Mouse (Mus musculus): ENCODE results near the gene Spaca6.

Gene Spaca6

DNA sequence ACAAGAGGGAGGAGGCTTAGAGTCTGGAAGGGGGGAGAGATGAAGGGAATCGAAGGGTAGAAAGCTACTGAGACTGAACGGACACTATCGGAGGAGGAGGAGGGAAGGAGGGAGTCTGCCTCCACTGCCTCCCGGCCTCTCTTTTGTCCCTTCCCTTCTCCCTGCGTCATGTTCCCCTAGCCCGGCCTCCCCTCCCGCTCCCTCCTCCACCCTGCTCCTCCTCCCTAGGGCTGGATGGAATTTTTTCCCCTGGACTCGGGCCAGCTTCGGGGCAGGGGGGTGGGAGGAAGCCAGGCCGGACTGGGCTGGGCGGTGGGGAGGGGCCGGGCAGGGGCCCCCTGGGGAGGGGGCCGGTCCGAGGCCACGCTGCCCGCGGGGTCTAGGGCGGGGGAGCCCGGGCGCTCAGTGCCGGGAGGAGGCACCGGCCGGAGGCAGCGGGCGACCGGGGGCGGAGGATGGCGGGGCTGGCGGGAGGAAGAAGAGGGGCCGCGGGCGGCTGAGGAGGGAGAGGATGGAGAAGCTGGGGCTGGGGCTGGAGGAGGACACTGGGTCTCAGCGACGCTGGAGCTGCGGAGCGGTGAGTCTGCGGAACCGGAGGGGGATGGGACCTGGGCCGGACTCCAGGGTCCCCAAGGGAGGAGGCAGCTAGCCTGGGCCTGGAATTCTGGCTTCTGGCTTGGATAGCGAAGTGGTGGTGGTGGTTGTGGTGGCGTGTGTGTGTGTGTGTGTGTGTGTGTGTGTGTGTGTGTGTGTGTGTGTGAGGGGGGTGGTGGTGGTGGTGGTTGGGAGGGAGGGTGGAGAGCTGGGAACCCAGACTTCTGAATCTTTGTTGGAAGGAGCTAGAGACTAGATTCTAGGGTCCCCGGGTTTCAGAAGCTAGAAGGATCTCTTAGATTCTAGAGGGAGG lies at the start of gene Spaca6:
TSS of gene Spaca6 (plus strand) at position 408 of the 907 bp plus-strand sequence.
- peak; percentile 90 for DNase-seq (ENCODE audit: low spot score)

DNA sequence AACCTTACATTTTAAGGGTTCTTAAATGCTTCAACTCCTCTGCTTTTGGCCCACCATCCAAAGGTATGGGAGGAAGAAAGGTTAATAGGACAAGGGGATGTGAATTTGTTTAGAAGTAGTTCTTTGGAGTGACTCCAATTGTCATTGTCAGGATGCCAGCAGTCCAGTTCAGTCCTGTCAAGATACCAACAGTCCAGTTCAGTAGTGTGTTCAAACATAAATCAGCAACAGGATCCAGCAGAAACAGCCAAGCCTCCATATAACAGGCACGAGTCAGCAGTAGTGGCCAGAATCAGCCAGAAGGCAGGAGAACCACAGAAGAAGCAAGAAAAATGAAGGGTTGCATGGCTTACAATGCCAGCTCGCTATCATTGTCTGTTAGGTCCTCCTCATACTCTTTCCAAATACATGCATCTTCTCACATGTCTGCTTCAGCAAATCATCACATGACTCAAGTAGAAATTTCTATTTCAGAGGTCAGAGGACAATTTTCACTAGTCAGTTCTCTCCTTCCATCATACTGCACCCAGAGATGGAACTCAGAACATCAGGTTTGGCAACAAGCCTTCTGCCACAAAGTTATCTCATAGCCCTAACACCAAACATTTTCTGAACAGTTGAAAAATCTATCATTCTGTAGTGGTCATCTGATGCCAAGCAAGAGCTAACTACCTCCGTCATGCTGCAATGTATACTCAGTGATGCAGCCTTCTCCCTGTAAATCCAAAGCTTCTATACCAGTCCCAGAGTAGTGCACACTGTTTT lies 35.9 kb upstream of the Spaca6 start:
- DNase-seq (ENCODE audit: low spot score) = no peak

DNA sequence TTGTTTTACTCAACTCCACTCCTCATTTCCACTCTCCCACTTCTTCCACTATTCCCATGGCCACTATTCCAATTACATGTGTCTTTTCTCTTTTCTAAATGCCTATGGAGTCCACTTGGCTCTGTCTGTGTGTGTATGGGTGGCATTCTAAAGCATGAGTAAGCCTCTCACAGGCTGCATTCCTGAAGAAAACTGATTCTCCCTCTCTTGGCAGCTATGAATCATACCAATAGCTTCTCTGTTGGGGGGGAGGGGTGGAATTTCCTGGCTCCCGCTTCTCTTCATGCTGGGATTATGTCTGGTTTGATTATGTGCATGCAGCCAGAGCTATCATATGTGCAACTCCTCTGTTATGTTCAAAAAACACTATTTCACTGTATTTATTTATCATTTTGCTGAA lies 34.4 kb upstream of the Spaca6 start:
- no peak for DNase-seq (ENCODE audit: low spot score)

DNA sequence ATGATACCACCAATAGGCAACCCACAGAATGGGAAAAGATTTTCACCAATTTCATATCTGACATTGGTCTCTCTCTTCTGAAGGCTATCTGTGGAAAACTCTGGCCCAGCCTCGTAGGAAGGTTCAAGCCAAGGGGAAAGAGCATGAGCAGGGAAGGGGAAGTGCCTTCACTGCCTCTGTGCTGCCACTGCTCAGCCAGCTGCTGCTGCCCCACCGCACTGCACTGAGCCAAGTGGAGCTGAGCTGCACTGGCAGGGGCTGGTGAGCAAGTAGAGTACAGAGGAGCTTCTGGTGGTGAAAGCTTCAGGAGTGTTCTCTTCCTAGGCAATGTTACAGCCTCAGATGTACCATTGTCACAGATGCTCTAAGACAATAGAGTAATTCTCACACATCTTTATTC lies 31.4 kb upstream of the Spaca6 start:
- DNase-seq (ENCODE audit: low spot score) = no peak

DNA sequence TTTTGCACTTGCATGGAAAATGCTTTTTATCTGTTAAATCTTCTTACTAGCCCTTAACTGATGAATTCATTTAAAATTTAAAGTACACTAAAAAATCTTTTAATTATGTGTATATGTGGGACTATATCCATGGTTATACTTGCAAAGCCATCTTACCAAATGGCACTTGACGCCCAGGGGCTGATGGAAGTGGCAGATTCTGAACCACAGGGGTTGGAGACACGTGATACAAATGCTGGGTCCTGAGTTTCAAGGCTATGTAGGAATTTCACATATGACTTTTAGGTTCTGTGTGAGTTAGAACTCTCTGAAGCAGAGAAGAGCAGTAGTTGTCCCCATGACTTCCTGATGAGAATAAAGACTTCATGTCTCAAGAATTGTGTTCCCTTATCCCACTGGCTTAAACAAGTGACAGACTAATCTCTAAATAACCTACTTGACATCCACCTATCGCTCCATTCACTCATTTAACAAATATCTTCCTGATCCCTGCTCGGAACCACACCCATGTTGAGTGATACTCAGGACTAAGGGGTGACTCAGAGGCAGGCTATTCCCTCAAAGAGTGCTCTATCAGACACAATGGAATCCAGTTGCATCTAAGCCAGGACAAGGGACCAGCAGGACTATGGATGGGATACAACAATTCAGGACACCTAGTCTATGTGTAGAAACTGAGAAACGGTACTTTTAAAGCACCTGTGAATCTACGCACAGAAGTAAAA lies 3.2 kb upstream of the Spaca6 start:
- DNase-seq (ENCODE audit: low spot score) = no peak

DNA sequence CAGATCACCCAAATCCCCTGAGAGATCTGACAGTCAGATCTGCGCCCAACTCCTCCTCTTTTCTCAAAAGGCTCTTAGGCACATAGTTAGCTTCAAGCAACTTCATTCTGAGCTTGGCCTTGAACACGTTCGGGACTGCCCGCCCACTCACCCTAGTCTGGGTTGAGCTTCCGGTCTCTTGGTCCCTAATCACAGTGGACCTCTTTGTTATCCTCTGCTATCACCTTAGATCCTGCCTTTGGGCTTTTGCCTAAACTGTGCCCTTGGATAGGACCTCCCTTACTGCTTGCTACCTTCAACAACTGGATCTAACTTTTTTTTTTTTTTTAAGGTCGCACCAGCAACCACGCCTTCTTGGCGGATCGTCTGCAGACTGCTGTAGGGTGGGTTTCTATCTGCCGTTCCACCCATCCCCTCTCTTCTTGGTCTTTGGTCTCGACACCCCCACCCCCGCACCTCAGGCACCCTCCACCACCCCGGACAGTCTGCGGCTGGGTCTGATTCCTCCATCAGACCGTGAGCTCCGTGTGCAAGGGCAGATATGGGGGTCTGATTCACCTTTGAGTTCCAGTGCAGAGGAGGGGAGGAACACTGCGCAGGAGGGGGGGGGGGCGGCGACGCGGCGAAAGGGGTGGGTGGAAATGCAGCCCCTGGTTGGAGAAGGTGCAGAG lies 902 bp upstream of the Spaca6 start:
- DNase-seq (ENCODE audit: low spot score) = no peak

DNA sequence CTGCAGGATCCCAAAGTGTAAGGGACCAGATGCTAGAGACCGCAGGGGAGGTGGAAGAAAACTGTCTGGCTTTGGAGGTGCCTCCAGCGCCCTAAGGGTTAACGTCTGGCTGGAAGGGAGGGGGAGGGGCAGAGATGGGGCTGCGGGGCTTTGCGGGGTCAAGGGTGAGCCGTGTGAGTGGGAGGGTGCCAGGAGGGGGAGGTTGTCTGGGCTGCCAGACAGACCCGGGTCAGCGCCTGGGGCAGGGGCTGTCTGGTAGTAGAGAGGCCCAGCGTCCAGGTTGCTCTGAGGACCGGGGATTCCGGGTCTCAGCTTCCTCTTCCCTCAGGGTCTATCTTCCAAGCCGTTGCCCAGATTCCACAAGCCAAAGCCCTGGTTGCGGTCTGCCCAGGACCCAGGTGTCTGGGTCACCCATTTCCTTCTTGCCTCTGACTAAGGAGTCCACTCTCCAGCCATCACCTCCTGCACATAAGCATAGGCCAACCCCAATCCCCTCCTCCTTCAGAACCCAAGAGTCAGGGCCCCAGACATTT lies 766 bp downstream of the Spaca6 start:
- DNase-seq (ENCODE audit: low spot score) = no peak

DNA sequence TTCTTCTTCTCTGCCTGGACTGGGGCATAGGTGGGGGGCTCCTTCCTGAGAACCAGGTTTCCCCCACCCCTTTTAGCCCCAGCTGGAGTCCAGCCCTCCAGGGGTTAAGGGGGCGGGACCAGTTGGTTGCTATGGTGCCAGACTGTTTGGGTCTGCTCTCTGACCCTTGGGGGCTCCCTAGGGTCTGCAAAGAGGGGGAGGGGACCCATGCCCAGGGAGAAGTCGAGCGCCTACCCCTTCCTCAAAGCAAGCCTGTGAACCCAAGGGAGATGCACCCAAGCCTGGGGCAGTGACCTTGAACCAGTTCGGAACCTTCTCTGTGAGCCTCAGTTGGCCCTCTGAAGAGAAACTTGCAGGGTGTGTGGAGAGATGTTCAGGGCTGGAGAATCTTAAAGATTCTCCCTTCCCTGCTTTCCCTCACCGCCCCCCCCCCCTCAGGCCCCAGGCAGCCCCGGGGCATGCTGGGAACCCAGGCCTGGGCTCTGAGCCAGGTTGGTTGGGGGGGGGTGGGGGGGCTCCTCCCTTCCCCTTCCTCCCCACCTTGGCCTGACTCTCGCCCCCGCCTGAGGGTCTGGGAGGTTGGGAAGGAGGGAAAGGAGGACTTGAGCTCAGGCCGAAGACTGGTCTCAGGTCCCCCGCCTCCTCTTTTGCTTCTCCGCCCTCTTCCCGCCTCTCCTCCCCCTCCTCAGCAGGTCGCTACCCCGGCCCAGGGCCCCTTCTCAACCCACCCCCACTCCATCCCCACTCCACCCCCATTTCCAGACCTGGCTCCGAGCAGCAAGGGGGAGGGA lies 1.4 kb downstream of the Spaca6 start:
- no peak for DNase-seq (ENCODE audit: low spot score)

DNA sequence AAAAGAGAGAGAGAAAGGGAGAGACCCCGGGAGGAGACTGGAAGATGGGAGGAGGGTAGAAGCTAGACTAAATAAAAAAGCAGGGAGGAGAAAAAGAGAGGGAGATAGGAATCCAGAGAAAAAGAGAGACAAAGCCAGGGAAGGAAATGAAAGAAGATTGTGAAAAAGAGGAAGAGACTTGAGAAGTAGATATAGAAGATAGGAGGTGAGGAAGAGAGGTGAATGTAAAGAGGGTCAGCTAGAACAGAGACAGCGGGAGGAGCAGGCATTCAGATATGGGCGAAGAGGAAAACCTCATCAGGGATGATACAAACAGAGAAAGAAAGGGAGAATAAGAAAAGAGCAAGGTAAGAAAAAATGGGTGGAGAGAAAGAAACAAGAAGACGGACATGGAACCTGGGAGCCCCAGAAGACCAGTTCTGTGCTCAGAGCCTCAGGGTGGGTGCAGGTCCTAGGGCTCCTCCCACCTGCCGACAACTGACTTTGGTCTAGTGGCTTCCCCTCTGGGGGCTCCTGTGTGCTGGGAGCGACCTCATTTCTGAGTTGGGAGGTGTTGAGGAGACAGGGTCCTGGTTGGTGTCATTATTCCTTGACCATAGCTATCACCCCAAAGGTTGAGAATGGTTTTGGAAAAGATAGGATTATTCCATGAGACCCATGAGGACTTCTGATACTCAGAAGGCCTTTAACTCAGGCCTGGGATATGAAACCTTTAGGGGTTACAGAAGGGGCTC lies 2.3 kb downstream of the Spaca6 start:
- DNase-seq (ENCODE audit: low spot score) = no peak

DNA sequence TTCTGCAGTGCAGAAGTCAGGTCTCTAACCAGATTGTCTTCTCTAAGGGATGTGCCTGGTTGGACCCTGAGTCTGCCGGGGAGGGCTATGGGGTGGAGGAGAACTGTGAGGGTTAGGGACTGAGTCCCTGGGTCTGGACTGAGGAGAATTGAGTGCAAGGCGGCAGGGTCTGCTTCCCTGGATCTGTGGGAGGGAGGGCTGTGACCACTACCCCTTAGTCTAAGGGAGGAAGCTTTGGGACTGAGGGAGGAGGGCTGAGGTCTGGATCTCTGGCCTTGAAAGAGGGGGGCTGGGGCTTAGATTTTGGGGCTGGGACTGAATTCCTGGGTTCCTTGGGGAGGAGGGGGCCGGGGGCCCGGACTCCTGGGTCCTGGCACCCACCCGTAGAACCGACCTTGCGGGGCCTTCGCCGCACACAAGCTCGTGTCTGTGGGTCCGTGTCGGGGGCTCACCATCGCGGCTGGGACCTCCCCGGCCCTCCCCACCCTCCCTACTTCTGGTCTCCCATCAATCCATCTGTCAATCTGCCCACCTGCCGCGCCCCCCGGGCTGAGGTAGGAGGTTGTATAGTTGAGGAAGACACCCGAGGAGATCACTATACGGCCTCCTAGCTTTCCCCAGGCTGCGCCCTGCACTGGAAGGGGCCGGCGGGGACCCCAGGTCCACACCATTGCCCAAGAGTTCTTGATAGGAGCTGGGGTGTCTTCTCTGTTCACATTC lies 3.0 kb downstream of the Spaca6 start:
- DNase-seq (ENCODE audit: low spot score) = no peak

DNA sequence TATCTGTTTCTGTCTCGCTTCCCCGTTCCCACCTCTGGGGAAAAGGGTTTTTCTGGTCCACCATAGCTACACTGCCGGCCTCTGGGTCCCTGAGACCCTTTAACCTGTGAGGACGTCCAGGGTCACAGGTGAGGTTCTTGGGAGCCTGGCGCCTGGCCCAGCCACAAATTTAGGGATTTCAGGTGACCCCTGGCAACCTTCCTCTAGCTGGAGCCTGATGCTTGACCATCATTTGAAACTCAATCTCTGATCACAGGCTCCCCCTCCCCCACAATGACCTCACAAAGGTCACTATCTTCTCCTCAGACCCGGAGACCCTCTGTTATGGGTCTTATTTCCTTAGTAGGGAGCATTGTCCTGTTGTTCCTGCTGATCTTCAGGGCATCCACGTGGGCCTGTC lies 3.8 kb downstream of the Spaca6 start:
- DNase-seq (ENCODE audit: low spot score) = no peak

DNA sequence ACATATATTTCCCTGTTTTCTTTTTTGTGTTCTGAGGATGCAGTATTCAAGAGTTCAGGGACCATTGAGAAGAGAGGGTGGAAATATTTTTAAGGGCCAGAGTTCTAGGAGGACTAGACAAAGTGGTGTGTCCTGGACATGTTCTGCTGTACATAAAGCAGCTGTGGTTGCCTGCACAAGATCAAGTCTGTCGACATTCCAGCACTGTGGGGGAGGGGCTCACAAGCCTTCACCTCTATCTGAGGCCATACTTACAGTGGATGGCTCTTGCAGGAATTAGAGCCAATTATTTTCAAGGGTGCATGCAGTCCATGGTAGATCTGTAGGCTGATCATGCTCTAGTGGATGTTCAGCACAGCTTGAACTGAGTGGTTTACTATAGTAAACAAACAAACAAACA lies 7.9 kb downstream of the Spaca6 start:
- DNase-seq (ENCODE audit: low spot score) = no peak

DNA sequence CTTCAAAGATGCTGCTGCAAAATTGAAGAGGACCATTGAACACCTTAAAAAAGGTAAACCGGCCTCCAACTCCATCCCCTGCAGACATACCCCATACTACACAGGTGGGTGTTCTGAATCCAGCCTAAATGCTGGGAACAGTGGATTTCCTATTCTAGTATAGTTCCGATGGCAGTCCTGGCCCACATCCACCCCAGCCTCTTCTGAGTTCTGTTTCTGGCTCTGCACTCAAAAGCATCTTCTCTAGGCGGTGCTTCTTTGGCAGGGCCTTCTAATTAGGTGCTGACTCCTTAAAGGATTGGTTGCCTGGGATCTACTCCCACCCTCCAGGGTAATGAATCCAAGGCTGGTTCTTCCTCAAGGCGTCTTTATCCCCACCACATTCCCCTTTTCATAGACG lies 9.1 kb downstream of the Spaca6 start:
- DNase-seq (ENCODE audit: low spot score) = no peak

DNA sequence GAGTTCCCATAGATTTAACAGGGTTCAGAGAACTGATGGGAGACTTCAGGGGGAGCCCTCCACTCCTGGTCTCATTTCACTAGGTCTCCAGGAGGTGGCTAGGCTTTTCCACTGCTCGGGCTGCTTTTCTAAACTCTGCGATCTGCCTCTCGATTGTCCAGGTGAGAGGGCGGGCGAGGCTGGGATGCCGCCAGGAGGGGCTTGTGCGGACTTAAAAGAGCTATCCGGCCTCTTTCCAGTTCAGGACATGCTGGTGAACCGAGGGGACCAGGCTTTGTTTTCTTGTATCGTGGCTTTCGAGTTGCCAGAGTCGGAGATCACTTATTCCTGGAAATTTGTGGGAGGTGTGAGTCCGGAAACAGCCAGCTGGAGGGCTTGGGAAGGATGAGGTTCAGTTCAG lies 10.5 kb downstream of the Spaca6 start:
- DNase-seq (ENCODE audit: low spot score) = no peak

DNA sequence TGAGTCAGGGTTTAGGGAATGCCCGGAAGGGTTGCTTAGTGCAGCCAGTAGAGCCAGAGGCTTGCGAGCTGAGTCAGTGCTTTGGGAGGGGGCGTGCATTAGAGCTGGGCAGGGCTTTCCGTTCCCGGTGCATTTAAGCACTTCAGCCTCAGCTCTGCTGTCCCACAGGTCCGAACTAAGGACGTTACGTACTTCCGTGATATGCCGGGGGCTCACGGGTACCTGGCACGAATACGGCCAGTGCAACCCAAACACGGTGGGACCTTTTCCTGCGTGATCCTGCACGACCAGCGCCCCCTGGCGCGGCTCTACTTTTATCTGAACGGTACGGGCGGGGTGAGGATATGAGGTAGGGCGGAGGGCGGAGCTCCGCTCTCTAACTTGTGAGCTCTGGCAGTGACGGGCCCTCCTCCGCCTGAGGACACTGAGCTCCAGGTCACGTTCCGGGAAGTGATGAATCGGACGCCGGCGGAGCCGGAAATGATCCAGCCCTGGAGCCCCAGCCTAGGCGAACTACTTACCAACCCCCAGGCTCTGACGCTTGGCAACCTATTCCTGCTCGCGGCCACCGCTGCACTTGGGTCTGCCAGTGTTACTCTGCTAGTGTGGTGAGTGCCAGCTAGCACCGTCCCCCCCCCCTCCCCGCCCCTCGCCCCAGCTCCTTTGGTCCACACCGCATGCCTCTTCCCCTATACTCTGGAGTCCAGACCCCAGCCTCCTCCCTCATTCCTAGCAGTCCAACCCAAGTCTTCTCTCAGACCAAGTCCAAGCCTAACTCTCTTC lies 11.2 kb downstream of the Spaca6 start:
- DNase-seq (ENCODE audit: low spot score) = peak; percentile 80

DNA sequence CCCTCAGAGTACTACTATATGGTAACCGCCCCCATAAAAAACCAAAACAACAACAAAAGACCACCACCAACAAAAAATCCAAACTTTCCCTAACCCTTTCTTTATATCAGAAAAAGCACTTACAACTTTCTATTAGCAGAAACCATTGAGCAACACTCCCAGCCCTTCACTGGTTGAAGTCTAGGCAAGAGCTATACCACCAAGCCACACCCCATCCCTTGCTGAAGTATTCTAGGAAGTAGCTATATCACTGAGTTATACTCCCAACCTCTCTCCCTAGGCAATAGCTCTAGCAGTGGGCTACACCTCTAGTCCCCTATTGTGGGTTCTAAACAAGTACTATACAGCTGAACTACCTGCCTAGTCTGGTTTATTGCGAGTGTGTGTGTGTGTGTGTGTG lies 12.3 kb downstream of the Spaca6 start:
- no peak for DNase-seq (ENCODE audit: low spot score)

DNA sequence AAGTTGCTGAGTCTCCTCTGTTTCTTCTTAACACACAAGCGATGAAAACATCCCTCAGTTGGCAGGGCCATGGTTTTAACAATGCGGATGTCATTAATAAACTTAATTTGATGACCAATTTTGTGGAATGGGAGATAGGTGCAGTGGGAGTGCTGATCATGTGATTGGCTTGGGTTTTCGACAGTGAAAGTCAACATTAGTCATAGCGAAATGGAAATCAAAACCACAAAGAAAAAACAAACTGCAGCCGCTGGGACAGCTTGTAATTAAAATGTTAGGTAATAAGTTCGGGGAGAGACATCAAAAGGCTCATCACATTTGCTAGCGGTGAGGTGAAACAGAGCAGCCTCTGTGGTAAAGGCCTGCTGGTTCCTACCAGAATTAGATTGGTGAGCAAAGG lies 13.8 kb downstream of the Spaca6 start:
- DNase-seq (ENCODE audit: low spot score) = no peak

DNA sequence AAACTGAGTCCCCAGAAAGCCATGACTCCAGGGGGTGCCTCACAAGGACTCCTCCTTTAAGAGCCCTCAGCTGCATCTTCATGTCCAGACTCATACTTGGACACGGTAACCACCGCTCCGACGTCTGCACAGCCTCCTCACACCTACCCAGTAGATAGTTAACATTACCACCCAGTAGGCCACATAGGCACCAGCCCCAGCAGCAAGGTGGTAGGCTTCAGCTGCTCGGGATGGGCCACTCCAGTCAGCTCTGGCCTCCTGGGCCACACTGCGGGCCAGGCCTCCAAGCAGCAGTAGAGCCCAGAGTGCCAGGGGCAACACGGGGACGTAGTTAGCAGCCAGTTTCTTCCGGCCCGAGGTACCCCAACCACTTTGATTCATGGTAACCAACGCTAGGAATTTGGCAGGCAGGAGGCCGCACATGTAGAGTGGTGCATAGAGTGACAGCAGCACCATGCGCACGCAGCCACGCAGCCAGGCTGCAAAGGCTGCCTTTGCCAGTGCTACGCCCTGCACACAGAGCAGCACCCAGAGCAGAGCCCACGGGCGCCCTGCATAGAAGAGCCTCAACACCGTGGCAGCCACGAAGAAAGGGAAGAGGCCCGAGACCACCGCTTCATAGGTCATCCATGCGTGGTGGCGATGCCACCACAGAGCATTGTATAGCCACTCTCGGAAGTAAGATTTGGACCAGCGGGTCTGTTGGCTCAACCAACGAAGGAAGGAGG lies 16.7 kb downstream of the Spaca6 start:
- no peak for DNase-seq (ENCODE audit: low spot score)
